Mouse (Mus musculus) layer of hippocampus, postnatal 36 days (tissue): ENCODE measurements around the gene Cryzl2. TPM values are rescaled to one million over a fixed set of nuclear protein-coding genes. Genes with fewer than 3 reads are reported as not detected.

Experiments
- DNase-seq, 2 experiments: peaks; one replicate each; pipeline ENCODE4 v3.0.0; 2022
- total RNA-seq, 2 experiments: library from RNA; stranded (reverse); gene quantifications; 2 replicates each; pipeline ENCODE4 v1.2.3; 2021

The Cryzl2 gene
- total RNA-seq, 2 experiments from 2014 or later, result 3.8 to 4.1 TPM

DNA sequence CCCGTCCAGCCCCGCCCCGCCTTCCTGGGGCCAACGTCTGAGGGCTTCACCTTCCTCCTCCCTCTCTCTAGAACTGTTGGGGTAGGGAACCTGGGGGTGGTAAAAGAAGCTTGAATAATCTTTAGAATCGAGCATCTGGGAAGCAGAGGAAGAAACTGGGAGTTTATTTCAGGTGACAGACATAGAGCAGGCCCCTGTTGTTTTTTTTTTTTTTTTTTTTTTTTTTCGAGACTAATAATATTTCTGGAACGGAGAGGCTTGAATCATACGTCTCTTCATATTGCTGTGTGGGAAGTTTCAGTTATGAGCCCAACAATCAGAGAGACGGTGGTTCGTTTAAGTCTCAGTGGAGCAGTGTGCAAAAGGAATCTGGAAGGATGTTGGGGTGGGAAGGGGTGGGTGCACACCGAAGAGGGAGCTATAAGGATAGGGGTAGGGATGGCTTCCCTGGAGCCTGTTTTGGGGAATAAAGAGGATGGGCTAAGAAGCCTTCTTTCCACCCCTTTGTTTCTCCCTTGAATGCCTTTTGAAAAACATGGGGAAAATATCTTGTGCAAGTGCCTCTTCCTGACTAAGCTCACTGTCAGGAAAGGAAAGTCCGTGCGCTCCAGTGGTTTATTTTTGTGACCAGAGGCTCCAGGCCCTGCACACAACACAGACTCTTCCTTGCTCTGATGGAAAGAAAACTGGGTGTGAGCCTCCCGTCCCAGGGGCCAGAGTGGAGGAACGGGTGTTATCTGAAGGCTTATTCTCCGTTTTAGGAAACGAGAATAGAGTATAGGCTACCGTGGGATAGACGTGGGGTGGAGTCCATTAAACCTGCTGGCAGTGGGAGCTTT, 14.4 kb upstream of the Cryzl2 start:
- no peak for DNase-seq

DNA sequence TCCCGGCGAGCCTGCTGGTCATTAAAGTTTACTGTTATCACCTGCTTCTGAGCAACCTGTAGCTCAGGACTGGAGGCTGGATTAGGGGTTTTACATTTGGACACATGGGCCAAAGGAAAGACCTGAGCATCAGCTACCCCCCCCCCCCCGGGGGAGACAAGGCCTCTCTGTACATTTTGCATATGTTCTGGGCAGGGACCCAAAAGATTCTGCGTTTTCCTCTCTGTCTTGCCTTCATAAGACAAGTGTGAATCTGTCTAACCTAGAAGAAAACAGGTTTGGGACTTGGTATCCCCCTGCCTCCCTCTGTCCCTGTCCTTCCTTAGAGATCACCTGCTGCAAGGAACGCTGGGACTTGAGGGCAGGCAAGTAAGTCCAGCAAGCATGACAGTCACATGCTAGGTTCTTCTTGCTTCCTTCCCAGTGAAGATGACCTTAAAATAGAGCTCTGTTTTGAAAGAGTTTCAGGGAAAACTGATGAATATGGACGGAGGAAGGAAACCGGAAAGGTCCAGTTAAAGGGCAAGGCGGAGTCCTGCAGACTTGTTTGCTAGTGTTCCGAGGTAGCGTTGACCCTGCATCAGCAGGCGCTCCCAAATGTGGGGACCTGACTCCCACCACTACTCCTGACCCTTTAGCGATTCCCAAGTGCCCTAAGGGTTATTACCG, 13.6 kb upstream of the Cryzl2 start:
- no peak for DNase-seq

DNA sequence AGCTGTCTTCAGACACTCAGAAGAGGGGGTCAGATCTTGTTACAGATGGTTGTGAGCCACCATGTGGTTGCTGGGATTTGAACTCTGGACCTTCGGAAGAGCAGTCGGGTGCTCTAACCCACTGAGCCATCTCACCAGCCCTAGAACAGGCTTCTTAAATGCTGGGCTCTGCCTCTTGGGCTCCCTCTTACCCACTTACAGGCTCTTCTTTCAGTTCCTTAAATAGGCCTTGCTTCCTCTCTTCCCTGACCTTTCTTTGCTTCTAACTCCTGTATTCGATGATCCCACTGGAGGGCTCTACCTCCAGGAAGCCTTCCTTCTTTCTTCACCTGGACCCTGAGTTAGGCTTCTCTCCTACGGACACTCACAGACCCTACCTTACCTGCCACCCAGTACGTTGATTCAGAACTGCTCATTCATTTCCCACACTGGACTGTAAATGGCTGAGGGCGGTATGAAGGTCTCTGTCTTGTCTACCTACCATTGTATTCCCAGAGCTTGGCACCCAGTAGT, 12.9 kb upstream of the Cryzl2 start:
- DNase-seq, result no peak

GRCm38 (mm10) chr1:157446325-157446724, 12.1 kb upstream of the Cryzl2 start:
- peak; percentile 68 to 75 for DNase-seq

DNA sequence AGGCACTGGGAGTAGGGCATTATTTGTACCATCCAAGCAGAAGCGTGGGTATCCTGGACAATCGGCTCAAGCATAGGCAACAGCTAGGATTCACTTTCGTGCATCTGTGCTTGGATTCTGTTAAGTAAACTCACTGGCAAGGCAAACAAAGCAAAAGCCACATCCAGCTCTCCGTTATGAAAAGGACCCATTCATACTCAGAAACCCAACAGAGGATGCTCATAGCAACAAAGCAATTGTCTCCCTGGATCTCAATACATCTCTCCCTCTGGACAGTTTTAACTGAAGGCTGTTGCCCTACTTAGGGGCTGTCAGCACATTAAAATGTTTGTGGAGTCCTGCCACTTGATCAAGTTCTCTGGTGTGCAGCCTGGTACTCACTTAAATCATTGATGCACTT, 11.2 kb upstream of the Cryzl2 start:
- no peak for DNase-seq

DNA sequence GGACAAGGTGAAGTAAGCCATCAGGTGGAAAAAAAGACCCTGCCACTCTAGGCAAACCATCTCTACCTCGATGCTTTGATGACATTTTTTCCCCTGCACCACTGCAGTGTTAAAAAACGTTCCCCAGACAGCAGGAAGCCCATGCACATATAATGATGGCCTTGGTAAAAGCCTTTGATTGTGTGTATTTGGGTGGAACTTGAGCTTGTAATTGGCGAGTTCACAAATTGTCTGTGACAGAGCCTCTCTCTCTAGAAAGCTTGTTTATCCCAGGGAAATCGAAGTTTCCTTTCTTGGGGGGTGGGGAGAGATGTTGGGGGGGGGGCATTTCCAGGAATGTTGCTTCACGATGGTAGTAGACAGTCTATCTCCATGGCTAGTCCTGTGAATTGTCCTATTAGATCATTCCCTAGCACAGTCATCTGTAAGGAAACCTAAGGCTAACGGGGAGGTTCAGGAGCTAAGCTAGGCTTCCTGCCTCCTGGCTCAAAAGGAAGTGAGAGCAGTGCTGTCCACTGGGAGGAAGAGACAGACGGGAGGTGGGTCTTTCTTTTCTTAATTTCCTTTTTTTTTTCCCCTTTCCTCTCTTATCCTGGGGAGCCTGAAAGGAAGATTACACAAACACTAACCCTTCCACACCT, 10.1 kb upstream of the Cryzl2 start:
- DNase-seq, result no peak

DNA sequence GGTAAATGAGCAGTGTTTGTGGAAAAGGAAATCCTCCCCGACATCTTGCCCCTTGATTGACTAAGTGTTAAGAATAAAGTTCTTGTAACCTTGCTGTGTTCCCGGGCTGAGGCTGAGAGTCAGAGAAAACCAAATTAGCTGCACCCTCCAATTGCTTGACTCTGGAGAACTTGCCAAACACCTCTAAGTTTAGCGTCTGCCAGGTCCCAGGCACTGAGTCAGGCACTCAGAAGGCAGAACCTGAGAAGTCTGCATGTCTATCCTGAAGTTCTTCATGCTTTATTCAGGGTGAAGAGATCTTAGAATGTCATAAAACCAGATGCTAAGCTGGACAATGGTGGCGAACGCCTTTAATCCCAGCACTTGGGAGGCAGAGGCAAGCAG, 9.6 kb upstream of the Cryzl2 start:
- DNase-seq, result no peak

GRCm38 (mm10) chr1:157449532-157449931, 8.8 kb upstream of the Cryzl2 start:
- no peak for DNase-seq

- DNase-seq, result no peak
Observed at GRCm38 (mm10) chr1:157449981-157450636, 8.3 kb upstream of the Cryzl2 start.

GRCm38 (mm10) chr1:157452284-157452683, 6.1 kb upstream of the Cryzl2 start:
- DNase-seq, result no peak

- DNase-seq, result no peak
Observed at GRCm38 (mm10) chr1:157452759-157453549, 5.4 kb upstream of the Cryzl2 start.

DNA sequence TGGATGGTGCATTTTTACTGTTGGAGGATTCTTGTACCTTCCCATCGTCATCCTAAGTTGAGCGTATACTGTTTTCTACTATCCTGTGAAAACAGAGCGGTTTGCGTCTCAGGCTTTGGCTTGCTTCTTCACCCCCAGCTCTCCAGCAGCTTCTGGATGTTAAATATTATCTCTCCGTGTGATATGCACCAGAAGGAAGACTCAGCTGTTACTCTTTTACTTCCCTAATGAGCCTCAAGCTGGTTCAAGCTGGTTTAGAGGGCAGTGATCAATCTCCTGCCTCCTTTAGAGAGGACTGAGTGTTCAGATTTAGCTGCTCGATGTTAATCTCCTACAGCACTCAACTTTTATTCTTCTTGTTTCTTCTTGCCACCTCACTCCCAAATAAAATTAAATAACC, 3.5 kb upstream of the Cryzl2 start:
- no peak for DNase-seq

- no peak for DNase-seq
Observed at GRCm38 (mm10) chr1:157457789-157458188, 588 bp upstream of the Cryzl2 start.

DNA sequence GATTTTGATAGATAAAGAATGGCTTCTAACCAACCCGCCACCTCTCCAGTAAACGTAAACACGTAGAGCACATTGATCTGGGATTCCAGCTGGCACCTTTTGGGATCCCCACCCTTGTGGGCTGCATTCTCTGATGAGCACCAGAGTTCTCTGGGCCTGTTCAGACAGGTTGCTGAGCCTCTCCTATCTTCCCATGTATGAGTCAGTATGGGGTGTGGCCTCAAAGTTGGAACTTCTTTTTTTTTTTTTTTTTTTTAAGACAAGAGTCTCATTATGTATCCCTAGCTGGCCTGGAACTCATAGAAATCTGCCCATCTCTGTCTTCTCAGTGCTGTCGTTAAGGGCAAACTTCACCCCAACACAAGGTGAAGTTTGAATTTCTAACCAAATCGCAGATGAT, 1.5 kb downstream of the Cryzl2 start:
- no peak for DNase-seq

DNA sequence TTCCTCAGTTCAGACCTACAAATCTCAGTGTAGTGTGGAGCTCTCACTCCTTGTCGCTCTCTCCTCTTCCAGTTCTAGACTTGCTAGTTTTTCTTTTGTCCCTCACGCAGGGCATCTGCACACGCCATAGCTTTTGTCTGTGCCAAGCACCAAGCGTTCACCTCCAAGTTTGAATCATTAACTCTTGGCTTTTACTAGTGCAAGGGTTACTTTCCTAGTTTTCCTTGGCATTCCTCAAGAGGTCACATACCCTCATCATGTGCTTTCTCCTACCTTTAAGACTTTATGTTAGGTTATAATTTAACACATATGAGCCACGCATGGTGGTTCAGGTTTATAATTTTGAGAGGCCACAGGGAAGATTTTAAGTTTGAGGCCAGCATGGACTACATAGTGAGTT, 2.9 kb downstream of the Cryzl2 start:
- no peak for DNase-seq

DNA sequence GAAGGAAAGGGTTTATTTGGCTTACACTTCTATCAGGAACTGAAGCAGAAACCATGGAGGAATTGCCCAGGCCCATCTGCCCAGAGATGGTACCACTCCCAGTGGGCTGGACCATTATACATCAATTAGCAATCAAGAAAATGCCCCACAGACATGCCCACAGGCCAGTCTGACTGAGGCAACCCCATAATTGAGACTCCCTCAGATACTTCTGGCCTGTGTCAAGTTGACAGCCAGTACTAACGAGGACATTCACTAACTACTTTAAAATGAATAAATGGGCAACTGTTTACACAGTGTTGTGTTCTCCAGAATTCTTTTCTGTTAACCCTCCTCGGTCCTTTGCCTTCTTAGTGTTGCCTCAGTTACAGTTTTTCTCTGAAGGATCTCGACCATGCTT, 4.0 kb downstream of the Cryzl2 start:
- no peak for DNase-seq

DNA sequence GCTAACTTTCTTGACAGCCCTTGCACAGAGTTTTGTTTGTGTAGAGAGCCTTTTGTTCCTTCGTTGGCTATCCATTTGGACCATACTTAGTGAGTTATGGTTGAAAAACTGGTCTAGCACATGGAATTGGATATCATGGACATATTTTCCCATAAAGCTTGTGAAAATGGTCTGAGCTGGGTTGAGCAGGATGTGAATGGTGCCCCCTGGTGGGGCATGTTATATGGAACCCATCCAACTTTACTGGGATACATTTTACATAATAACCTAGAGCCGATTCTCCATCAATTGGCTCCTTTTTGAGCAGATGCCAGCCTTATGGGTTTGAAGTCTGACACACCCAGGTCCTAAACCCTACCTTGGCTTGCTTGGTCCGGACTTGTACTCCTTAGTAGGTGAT, 6.8 kb downstream of the Cryzl2 start:
- DNase-seq, result no peak

- no peak for DNase-seq
Observed at GRCm38 (mm10) chr1:157467866-157468265, 9.5 kb downstream of the Cryzl2 start.

DNA sequence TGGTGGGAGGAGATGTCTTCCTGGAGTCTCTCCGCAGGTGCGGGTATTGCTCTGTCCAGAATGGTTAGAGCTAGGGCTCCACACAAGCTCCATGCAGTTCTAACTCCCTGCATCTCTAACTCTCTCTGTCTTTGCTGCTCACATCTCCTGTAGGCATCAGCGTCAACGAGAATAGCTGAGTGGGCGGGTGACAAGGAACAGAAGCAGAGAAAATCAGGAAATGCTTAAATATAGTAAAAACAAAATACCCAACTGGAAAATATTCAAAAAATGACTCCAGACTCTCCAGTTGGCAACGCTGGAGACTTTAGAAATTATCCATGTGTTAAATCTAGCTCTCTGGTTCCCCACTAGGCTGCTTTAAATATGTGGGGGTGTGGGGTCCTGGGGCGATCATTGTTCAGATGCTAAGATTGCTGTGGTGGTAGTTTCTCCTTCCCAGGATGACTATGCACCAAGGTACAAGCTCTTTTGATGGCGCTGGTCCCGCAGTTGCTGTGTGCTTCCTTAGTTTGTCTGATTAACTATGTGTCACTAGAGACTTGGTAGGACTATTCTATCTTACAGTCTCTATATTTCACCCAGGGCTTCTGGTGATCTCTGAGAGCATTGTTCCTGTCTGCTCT, 12.5 kb downstream of the Cryzl2 start:
- peak; percentile 52 to 61 for DNase-seq

DNA sequence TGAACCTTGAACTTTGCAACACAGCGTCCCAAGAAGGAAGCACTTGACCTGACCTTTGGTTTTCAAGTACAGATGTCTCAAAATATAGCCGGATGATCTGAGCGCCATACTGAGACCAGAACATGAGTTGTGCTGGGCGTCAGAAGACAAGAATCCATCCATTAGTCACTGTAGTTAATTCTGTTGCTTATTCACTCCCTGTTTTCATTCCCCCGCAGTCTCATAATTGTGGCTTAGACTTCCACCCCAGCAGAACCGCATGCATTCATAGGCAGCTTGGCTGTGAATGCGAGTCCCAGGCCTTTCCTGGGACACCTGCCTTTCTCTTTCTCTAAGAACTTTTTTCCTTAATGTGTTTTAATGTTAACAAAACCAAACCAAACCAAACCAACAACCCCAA, 14.3 kb downstream of the Cryzl2 start:
- DNase-seq, result no peak

DNA sequence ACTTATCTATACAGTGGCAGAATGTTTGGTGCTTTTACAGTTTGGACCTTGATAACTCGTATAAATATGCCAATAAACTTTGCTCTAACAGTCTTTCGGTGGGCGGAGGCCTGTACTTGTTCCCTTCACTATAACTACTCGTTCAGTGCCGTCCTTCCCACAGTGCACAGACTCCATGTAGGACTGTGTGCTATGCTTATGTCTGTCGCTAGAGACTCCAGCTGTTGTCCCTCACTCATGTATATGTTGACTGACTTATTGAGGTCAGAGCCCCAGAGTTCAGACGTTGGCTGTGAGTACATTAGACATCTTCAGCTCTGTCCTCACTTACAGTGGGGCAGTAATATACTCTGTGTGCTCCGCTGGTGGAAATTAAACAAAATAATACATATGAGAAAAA, 16.5 kb downstream of the Cryzl2 start:
- no peak for DNase-seq

DNA sequence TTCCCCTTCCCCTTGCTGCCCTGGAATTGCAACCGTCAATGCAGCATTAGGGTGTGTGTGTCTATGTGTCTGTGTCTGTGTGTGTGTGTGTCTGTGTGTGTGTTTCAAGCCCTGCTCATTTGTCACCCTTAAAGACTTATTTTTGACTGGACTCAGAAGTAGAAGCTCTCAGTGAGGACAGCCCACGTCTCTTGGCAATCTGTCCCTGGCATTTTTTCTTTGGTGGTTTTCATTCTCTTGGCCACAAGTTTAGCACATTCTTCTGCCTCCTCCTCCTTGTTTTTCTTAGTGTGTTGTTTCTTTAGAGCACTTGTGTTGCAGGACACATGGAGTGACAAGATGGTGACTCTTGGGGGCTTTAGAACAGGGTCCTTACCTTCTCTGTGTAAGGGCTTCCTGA, 17.9 kb downstream of the Cryzl2 start:
- no peak for DNase-seq
